Mouse (Mus musculus) lung, adult 2 months (tissue): ENCODE measurements around the gene Gm47841.

ENCODE experiments used
- CTCF ChIP-seq: fragments of 200-500 bp; IDR thresholded peaks from 2 replicates; pipeline ENCODE4 v1.5.1; 2011; ENCODE audit warnings: mild to moderate bottlenecking, low read length, control low read depth; ENCODE audit not compliant: insufficient read depth
- POLR2A ChIP-seq: fragments of 200-500 bp; IDR thresholded peaks from 2 replicates; pipeline ENCODE4 v1.6.1; 2011; ENCODE audit warnings: low read depth, mild to moderate bottlenecking, control low read depth, low read length, borderline replicate concordance; ENCODE audit errors: extremely low read depth

DNA sequence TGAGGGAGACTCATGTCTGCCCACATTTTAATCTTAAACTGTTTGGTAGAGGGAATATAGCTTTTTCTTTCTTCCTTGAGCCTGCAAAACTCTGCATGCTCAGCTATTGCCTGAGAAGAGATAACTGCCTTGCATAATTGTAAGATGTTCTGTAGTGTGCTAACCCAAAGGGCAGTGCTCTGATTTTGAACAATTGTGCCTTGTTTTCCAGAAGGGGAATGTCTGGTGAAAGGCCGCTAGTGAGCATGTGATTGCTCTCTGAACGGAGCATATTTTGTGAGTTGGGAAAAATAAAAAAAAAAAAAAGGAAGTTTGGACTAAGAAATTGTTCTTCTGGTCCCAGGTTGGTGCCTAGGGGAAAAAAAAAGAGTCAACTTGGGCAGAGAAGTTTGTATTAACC, 18.2 kb downstream of the Gm47841 start:
- no peak for TF ChIP-seq POLR2A
- TF ChIP-seq CTCF: no peak
